ENCODE assay signal across 8 mouse cellular contexts in genomic region chr7:25035916-25036315, GRCm38 (mm10). TPM values are rescaled to one million over a fixed set of nuclear protein-coding genes. Genes with fewer than 3 reads are reported as not detected.
A peak's percentile ranks its signal among the peaks of the same experiment; 100 is the strongest.
DNase-seq lines count a peak whose midpoint lies in the region; ATAC-seq and TF ChIP-seq lines count a peak whose summit lies in the region.

No protein-coding gene starts in this region.

- WGBS in bone marrow, adult 2 months = 40% methylated on average over 7 of the region's 7 CpGs
- 57% methylated on average over 7 of the region's 7 CpGs for WGBS in kidney, postnatal 0 days
- WGBS in liver, embryonic 14.5 days (ENCODE audit: insufficient replicate concordance) = 37% methylated on average over 7 of the region's 7 CpGs

- no peaks in the 10 kb centered on the region for H3K9me3 ChIP-seq in kidney, postnatal 0 days (replicated peaks; ENCODE audit: low read length)
- H3K9me3 ChIP-seq in liver, embryonic 14.5 days (ENCODE audit: control insufficient read depth, low read length) = no peaks in the 10 kb centered on the region

- H3K36me3 ChIP-seq in kidney, postnatal 0 days (ENCODE audit: insufficient read depth, low read length) = no peaks in the 10 kb centered on the region; the same call in 1 of the 2 replicates
- H3K36me3 ChIP-seq in liver, embryonic 14.5 days (replicated peaks; ENCODE audit: control insufficient read depth, insufficient read depth, low read depth) = no peaks in the 10 kb centered on the region

- peak; percentile 93 for TF ChIP-seq CTCF in bone marrow, adult 2 months (IDR thresholded peaks at IDR 0.05; ENCODE audit: control insufficient read depth, insufficient read depth, low read length)
- peak; percentile 75; the same call in 1 of the 2 replicates for TF ChIP-seq CTCF in embryonic fibroblast, embryonic 13.5 days (IDR thresholded peaks at IDR 0.05; ENCODE audit: borderline replicate concordance, insufficient read depth, low read length)
- peak; percentile 87 for TF ChIP-seq CTCF in kidney, postnatal 0 days (IDR thresholded peaks at IDR 0.05; ENCODE audit: low read depth)
- peak; percentile 92 for TF ChIP-seq CTCF in liver, embryonic 14.5 days (IDR thresholded peaks at IDR 0.05; ENCODE audit: low read depth)

- ATAC-seq in kidney, postnatal 0 days (replicated peaks; ENCODE audit: low FRiP score, low read depth) = no peak
- no peak for ATAC-seq in liver, embryonic 14.5 days (ENCODE audit: insufficient read depth)

- no peak overlapping the region for H3K9ac ChIP-seq in kidney, postnatal 0 days (ENCODE audit: low read depth, low read length)
- H3K9ac ChIP-seq in liver, embryonic 14.5 days (replicated peaks) = no peak overlapping the region

- TF ChIP-seq EP300 in liver, embryonic 14.5 days (IDR thresholded peaks at IDR 0.05; ENCODE audit: low read depth) = no peak

- no peaks in the 10 kb centered on the region for H3K4me1 ChIP-seq in bone marrow, adult 2 months (ENCODE audit: control insufficient read depth, insufficient read depth, low read length)
- no peaks in the 10 kb centered on the region for H3K4me1 ChIP-seq in embryonic fibroblast, embryonic 13.5 days (ENCODE audit: control insufficient read depth, insufficient read depth, low read length)
- H3K4me1 ChIP-seq in kidney, postnatal 0 days (replicated peaks; ENCODE audit: insufficient read depth, low read length) = no peaks in the 10 kb centered on the region
- no peaks in the 10 kb centered on the region for H3K4me1 ChIP-seq in liver, embryonic 14.5 days (replicated peaks; ENCODE audit: control insufficient read depth in 2 of 2, insufficient read depth in 2 of 2, low read length in 1 of 2)

- no peak overlapping the region for H3K27ac ChIP-seq in bone marrow, adult 2 months (ENCODE audit: control insufficient read depth, insufficient read depth, low read depth, low read length, poor library complexity)
- no peak overlapping the region for H3K27ac ChIP-seq in embryonic fibroblast, embryonic 13.5 days (ENCODE audit: insufficient read depth, low read length)
- H3K27ac ChIP-seq in kidney, postnatal 0 days = no peak overlapping the region
- H3K27ac ChIP-seq in liver, embryonic 14.5 days = no peak overlapping the region

- no peak overlapping the region for H3K4me2 ChIP-seq in kidney, postnatal 0 days (ENCODE audit: low read length)
- H3K4me2 ChIP-seq in liver, embryonic 14.5 days (ENCODE audit: low read depth) = no peak overlapping the region

- no peaks in the 10 kb centered on the region for H3K27me3 ChIP-seq in kidney, postnatal 0 days (ENCODE audit: insufficient read depth, low read length)
- H3K27me3 ChIP-seq in liver, embryonic 14.5 days (ENCODE audit: control insufficient read depth, insufficient read depth, low read length) = no peaks in the 10 kb centered on the region

- H3K4me3 ChIP-seq in bone marrow, adult 2 months (replicated peaks; ENCODE audit: control insufficient read depth, low read depth, low read length) = no peak overlapping the region
- H3K4me3 ChIP-seq in embryonic fibroblast, embryonic 13.5 days (ENCODE audit: insufficient read depth, low read length) = no peak overlapping the region
- no peak overlapping the region for H3K4me3 ChIP-seq in kidney, postnatal 0 days (replicated peaks; ENCODE audit: low read depth, low read length)
- H3K4me3 ChIP-seq in liver, embryonic 14.5 days (ENCODE audit: insufficient read depth in 1 of 2, low read depth in 2 of 2, low read length in 2 of 2) = no peak overlapping the region

- DNase-seq in ovary, postnatal 10 days (ENCODE audit: low spot score) = peak; percentile 41
- no peak for DNase-seq in ovary, adult 18-20 months (ENCODE audit: low spot score)
- peak; percentile 65 for DNase-seq in kidney, postnatal 0 days (ENCODE audit: low spot score)
- DNase-seq in liver, embryonic 14.5 days (ENCODE audit: low read depth in 3 of 3, low spot score in 3 of 3) = peak; percentile 13 to 41 (median 29)
- peak; percentile 76 for DNase-seq in right cerebral cortex, adult 18-20 months
- DNase-seq in urinary bladder, postnatal 25 days (ENCODE audit: low spot score) = peak; percentile 67

- no peak for TF ChIP-seq POLR2A in bone marrow, adult 2 months (IDR thresholded peaks at IDR 0.05; ENCODE audit: borderline replicate concordance, control insufficient read depth, low read depth, low read length)
- TF ChIP-seq POLR2A in embryonic fibroblast, embryonic 13.5 days (IDR thresholded peaks at IDR 0.05; ENCODE audit: low read depth, low read length) = no peak

RNA-seq across cellular contexts. Expression of gene Atp1a3, which starts 30.2 kb away (rescaled TPM):
- polyA plus RNA-seq in bone marrow, adult 2 months (2011; ENCODE audit: insufficient read depth, insufficient read length, low replicate concordance, missing spikeins) = 6.1 and 13.9 TPM in 2 replicates
- 0.19 and 0.35 TPM in 2 replicates for polyA plus RNA-seq in embryonic fibroblast, embryonic 13.5 days (2011; ENCODE audit: insufficient read length, low read depth, missing spikeins)
- polyA plus RNA-seq in kidney, postnatal 0 days (2015; fragmentation: Nextera tagmentation; extraction: Ambion mirVana) = 0.32 and 0.36 TPM in 2 replicates
- polyA plus RNA-seq in liver, embryonic 14.5 days (2012; rRNA removed) = 0.38 and 0.50 TPM in 2 replicates
- polyA plus RNA-seq in liver, embryonic 14.5 days (2014; fragmentation: Nextera tagmentation; extraction: Ambion mirVana) = 0.60 and 0.68 TPM in 2 replicates

RNA-seq across cellular contexts. Expression of gene Grik5, which starts 36.2 kb away (rescaled TPM):
- polyA plus RNA-seq in bone marrow, adult 2 months (2011; ENCODE audit: insufficient read depth, insufficient read length, low replicate concordance, missing spikeins) = 7.3 and 9.7 TPM in 2 replicates
- polyA plus RNA-seq in embryonic fibroblast, embryonic 13.5 days (2011; ENCODE audit: insufficient read length, low read depth, missing spikeins) = 31.6 and 45.3 TPM in 2 replicates
- 3.4 and 3.5 TPM in 2 replicates for polyA plus RNA-seq in kidney, postnatal 0 days (2015; fragmentation: Nextera tagmentation; extraction: Ambion mirVana)
- 4.9 and 6.1 TPM in 2 replicates for polyA plus RNA-seq in liver, embryonic 14.5 days (2012; rRNA removed)
- 0.37 and 0.54 TPM in 2 replicates for polyA plus RNA-seq in liver, embryonic 14.5 days (2014; fragmentation: Nextera tagmentation; extraction: Ambion mirVana)

RNA-seq across cellular contexts. Expression of gene Zfp574, which starts 36.5 kb away (rescaled TPM):
- polyA plus RNA-seq in bone marrow, adult 2 months (2011; ENCODE audit: insufficient read depth, insufficient read length, low replicate concordance, missing spikeins) = 8.1 and 11.3 TPM in 2 replicates
- polyA plus RNA-seq in embryonic fibroblast, embryonic 13.5 days (2011; ENCODE audit: insufficient read length, low read depth, missing spikeins) = 10.3 and 11.0 TPM in 2 replicates
- 23.5 and 24.9 TPM in 2 replicates for polyA plus RNA-seq in kidney, postnatal 0 days (2015; fragmentation: Nextera tagmentation; extraction: Ambion mirVana)
- 6.3 and 6.9 TPM in 2 replicates for polyA plus RNA-seq in liver, embryonic 14.5 days (2012; rRNA removed)
- 6.6 and 7.3 TPM in 2 replicates for polyA plus RNA-seq in liver, embryonic 14.5 days (2014; fragmentation: Nextera tagmentation; extraction: Ambion mirVana)
